Mouse (Mus musculus) layer of hippocampus, adult 2 months (tissue): ENCODE measurements around the gene Rpl38. TPM values are rescaled to one million over a fixed set of nuclear protein-coding genes. Genes with fewer than 3 reads are reported as not detected.

Source experiments
- DNase-seq, 2 experiments: peaks; one replicate each; pipeline ENCODE4 v3.0.0; 2022; ENCODE audit warnings: low spot score in 2 of 2
- H3K27ac ChIP-seq: fragments of 200-600 bp; 2 replicates; pipeline ENCODE4 v1.8.1; 2022
- H3K4me3 ChIP-seq: fragments of 200-600 bp; 2 replicates; pipeline ENCODE4 v1.8.1; 2022; ENCODE audit warnings: mild to moderate bottlenecking
- CTCF ChIP-seq: fragments of 200-600 bp; conservative IDR thresholded peaks from 2 replicates; pipeline ENCODE4 v1.8.1; 2022; ENCODE audit warnings: antibody characterized with exemption, mild to moderate bottlenecking, moderate library complexity
- total RNA-seq, 2 experiments: library from RNA; stranded (reverse); gene quantifications; 2 replicates each; pipeline ENCODE4 v1.2.3; 2021

Gene Rpl38
- total RNA-seq, 2 experiments from 2014 or later: 905 to 943 TPM

DNA sequence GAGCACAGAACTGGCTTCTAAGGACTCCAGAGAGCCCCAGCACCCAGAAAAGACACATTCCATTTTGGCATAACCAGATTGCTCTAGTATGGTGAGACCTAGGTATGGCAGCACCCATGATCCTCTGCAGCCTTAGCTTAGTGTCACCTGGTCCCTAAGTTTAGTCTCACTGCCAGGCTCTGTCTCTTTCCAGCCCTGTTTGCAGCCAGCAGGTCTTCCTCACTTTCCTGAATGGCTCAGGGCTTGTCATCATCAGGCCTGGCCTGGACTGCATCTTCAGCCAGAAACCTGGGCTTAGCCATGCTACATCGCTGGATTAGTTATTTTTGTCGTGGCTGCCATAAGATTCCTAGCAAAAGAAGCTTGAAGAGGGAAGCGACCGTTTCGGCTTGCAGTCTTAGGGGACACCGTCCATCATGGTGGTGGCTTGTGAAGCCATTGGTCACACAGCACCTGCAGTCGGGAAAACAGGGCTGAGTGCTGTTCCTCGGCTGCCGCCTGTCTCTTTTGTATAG is 17.3 kb downstream of the Rpl38 start:
- Histone ChIP-seq H3K4me3 (no peak overlapping the region), H3K27ac (no peak overlapping the region)
- DNase-seq: no peak
- TF ChIP-seq CTCF: no peak

DNA sequence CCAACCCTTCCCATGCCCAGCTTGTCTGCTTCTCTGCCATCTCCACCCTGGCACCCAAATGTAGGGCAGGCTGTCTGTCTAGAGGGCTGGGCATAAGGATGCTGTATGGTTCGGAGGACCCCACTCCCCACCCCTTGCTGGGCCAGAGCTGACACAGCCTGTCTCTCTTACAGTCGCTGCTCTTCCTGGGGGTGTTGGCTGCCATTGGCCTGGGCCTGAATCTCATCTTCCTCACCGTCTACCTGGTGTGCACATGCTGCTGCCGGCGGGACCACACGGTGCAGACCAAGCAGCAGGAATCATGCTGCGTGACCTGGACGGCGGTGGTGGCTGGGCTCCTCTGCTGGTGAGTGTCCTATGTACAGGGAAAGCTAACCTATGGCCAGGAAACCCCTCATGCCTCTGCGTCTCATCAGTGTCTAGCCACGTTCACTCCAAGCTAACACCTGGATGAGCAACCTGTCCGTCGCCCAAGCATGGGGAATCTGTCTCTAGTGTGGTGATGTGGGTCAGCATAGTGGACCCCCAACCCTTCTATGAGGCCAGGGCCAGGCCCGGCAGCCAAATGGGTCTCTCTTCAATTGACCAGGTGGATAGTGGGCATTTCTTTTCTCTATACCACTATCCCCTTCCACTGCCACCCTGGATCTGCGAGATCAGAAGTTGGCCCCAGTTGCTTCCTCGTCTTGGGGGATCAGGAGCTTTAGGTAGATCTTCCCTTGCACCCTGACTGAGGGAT is 18.1 kb downstream of the Rpl38 start:
- Histone ChIP-seq H3K27ac (no peak overlapping the region), H3K4me3 (no peak overlapping the region)
- no peak for DNase-seq
- TF ChIP-seq CTCF: no peak

DNA sequence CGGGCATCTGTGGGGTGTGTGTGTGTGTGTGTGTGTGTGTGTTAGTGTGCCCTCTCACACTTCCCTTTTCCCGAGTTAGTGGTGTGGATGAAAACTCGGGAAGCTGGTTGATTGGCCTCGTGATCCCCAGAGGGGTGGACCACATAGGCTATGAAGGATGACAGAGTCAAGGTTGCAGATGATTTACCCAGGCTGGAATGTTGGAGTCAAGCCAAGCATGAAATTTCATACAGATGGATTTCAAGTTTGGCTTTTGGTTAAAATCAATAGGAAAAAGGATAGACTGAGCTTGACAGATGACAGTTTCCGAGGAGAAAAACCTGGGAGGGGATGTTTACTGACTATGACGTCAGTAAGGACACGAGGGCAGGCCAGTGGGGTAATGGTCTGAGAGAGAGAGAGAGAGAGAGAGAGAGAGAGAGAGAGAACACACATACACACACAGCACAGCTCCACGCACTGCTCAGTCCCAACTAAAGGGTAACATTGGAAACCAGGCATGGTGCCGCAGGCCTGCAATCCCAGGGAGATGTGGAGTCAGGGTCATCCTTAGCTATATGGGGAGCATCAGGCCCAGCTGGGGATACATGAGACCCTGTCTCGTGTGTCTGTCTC is 19.4 kb downstream of the Rpl38 start:
- TF ChIP-seq CTCF: no peak
- Histone ChIP-seq H3K4me3 (no peak overlapping the region), H3K27ac (peak overlapping the region; percentile 55)
- no peak for DNase-seq

DNA sequence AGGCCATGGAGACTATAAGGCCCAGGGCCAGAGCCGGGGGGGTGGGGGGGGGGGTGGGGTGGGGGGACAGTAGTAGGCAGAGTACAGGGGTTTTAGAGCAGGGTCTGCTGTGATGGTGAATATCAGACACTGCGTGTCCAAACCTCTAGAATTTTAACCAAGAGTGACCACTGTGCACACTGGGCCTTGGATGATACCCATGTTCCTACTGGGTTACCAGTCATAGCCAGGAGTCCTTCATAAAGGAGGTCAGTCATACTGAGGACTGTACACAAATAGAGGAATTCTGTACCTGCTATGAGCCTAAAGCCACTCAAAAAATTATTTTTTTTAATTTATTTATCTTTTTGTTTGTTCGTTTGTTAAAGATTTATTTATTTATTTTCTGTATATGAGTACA is 20.4 kb downstream of the Rpl38 start:
- DNase-seq: no peak
- TF ChIP-seq CTCF: no peak
- no peak overlapping the region for H3K27ac ChIP-seq
- no peak overlapping the region for H3K4me3 ChIP-seq

DNA sequence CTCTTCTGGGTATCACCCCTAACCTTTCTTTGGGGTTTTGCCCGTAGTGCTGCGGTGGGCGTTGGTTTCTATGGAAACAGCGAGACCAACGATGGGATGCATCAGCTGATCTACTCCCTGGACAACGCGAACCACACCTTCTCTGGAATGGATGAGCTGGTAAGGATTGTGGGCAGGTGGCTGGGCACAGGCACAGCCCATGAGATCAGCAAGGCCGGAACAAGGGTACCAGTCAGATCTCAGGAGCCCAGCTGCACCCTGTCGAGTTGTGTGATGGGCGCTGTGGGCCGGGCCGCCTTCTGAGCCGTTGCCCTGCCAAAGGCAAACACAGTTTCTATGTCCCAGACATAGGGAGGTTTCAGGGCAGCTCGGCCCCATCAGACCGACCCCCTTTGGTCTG is 21.9 kb downstream of the Rpl38 start:
- no peak for TF ChIP-seq CTCF
- Histone ChIP-seq H3K4me3 (no peak overlapping the region), H3K27ac (peak overlapping the region; percentile 56)
- DNase-seq: no peak

DNA sequence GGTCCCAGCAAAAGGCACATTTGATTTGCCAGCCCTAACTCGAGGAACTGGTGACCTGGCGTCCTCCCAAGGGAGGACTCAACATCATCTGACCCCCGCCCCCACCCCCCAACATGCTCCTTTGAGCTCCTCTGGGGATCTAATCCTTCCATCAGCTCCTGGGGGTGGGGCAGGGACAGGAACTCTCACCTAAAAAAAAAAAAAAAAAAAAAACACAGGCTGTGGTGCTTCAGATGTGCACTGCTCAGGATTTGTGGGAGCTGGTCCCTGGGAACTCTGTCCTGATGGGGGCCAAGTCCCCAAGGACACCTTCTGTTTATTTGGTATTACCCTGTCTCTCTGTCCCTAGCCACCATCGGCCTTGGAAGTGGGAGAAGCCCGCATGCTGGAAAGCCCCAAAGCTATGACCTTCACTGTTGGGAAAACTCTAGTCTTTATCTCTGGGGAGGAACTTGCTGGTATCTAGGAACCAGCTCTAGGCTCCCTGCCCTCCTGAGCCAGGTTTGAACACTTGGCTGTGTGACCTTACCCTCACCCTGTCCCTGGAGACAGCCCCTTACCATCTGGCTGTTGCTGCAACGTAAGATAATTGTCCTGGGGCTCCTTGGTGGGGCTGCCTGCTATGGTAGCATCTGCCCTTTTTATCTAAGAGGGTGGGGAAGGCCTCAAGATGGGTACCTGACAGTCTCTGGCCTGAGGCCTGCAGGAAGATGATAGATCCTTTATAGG is 23.3 kb downstream of the Rpl38 start:
- no peak for DNase-seq
- peak overlapping the region; percentile 56; the same call in 1 of the 2 replicates for H3K27ac ChIP-seq
- no peak overlapping the region for H3K4me3 ChIP-seq
- no peak for TF ChIP-seq CTCF

DNA sequence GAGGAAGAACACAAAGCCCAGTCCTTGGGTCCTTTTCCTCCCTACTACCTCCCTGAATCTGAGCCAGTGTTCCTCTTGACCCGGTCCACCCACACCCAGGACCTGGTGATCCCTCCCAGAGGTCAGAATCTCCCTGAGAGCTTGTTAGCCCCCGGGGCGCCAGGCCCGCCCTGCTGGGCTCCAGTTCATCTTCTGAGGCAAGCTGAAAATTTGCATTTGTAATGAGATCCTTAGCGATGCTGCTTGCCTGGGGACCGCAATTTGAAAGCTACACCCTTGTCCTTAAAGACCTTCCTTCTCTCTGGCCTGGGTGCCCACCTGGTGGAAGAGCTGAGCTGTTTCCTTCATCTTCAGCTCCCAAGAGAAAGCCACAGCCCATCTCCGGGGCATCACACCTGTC is 24.3 kb downstream of the Rpl38 start:
- H3K4me3 ChIP-seq: no peak overlapping the region
- H3K27ac ChIP-seq: peak overlapping the region; percentile 56; the same call in 1 of the 2 replicates
- TF ChIP-seq CTCF: no peak
- no peak for DNase-seq

DNA sequence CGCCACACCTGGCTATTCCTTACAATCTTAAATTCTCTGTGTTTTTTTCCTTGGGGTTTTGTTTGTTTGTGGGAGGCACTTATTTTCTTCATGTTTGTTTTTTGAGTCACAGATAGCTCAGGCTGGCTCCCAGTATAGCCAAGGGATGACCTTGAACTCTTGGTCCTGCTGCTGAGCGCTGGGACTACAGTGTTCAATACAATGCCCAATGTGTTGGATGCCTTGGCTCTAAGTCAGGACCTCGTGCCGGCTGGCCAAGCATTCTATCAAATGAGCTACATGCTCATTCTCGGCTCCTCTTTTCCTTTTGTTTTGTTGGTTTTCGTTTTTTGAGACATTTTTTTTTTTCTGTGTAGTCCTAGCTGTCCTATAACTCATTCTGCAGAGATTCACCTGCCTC is 25.1 kb downstream of the Rpl38 start:
- peak overlapping the region; percentile 56 for H3K27ac ChIP-seq
- no peak for DNase-seq
- no peak overlapping the region for H3K4me3 ChIP-seq
- no peak for TF ChIP-seq CTCF

DNA sequence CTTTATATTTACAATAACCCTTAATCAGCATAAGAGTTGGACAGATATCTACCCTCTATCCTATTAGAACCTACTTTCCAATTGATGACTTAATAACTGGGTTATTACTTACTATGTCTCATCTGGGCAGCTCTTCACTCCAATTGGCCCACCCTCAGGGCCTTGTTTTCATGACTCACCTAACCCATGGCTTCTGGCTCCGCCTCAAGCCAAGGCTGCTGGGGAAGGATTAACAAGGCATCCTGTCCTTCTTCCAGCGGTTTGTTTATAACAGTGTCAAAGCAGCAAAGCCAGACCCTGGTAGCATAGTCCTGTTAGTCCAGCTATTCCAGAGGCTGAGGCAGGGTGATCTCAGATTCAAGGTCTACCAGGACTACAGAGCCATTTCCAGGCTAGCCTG is 26.1 kb downstream of the Rpl38 start:
- Histone ChIP-seq H3K27ac (peak overlapping the region; percentile 56), H3K4me3 (no peak overlapping the region)
- no peak for DNase-seq
- no peak for TF ChIP-seq CTCF

DNA sequence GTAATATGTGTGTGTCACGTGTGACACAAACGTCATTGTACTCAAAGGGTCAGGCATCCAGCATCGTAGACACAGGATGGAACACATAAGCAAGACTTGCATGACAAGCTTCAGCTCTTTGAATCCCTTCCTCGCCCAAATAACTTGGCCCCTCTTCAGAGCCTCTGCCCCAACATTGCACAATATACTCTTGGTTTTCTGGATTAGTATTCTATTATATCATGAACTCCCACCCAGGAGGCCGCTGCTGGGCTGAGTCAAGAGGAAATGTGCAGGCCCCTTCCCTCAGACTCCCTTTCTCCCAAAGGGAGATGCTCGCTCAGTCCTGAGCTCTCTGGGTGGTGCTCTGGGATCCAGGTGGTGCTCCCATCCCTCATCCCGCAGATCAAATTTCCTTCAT is 30.2 kb downstream of the Rpl38 start:
- no peak for DNase-seq
- no peak for TF ChIP-seq CTCF
- Histone ChIP-seq H3K4me3 (no peak overlapping the region), H3K27ac (no peak overlapping the region)

DNA sequence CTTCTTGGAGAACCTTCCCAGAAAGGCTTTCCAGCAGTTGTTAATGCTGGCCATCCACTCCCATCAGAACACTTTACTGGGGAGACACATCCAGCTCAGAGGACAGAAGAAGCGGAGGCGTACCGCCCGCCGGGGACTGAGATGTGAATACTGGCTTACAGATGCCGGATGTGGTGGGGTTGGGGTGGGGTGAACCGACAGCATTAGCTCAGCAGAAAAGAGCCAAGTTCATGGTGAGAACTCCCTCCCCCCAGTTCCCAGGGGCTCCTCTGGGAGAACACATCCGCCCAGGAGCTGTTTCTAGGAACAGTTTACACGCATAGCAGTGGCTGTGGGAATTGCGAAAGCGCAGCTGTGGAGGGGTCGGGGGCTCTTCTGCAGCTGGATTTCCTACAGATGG is 31.2 kb downstream of the Rpl38 start:
- no peak for TF ChIP-seq CTCF
- Histone ChIP-seq H3K27ac (no peak overlapping the region), H3K4me3 (no peak overlapping the region)
- no peak for DNase-seq

DNA sequence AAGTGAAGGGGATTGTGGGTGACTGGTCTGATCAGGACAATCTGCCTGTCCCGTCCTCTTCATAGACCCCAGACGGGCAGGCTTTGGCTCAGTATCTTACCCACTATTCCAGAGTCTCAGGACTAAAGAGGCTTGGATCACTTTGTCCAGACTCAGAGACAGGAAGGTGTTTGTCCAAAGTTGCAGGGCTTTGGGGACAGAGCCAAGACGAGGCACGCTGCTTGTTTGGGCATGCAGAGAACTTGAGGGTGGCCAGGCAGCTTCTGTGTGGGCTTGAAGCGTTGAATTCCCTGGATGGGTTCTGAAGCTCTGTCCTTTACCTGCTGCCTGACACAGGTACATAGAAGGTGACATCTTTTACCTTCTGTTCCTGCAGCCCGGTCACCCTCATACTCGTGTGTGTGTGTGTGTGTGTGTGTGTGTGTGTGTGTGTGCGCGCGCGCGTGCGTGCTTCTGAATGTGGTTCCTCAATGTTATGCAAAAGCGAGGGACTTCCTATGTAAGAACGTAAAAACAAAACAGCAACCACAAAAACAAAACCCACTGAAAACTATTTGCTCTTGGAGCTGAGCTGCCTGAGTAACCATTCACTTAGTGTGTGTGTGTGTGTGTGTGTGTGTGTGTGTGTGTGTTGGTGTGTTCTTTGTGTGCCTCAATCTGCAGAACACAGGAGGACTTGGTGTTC is 34.1 kb downstream of the Rpl38 start:
- Histone ChIP-seq H3K4me3 (no peak overlapping the region), H3K27ac (peak overlapping the region; percentile 61)
- no peak for TF ChIP-seq CTCF
- DNase-seq: no peak

DNA sequence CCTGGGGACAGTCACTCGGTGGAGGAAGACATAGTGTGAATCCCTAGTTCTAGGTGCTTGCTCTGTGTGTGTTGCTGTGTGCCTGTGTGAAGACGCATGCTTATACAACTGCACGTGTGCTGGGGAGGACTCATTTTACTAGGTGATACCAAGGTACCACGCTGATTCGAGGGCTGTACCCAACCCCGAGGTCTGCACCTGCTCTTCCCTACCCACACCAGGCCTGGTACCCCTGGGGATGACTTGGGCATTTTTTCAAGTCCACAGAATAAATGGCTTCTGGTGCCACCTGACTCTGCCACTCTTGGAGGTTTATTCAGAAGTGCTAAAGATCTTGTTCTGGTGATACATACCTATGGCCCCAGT is 34.7 kb downstream of the Rpl38 start:
- Histone ChIP-seq H3K4me3 (no peak overlapping the region), H3K27ac (peak overlapping the region; percentile 82)
- TF ChIP-seq CTCF: no peak
- no peak for DNase-seq
